Mouse (Mus musculus): Measurements from ENCODE around the gene Vmn1r188. TPM values are rescaled to one million over a fixed set of nuclear protein-coding genes. Genes with fewer than 3 reads are reported as not detected.
"Not testable (repeated sequence)": the region's sequence is repeated elsewhere in the genome, so short reads cannot be mapped to it uniquely, and the experiment has no call there.

Vmn1r188 gene
- polyA plus RNA-seq, 1 experiment from 2014 or later, result not detected

DNA sequence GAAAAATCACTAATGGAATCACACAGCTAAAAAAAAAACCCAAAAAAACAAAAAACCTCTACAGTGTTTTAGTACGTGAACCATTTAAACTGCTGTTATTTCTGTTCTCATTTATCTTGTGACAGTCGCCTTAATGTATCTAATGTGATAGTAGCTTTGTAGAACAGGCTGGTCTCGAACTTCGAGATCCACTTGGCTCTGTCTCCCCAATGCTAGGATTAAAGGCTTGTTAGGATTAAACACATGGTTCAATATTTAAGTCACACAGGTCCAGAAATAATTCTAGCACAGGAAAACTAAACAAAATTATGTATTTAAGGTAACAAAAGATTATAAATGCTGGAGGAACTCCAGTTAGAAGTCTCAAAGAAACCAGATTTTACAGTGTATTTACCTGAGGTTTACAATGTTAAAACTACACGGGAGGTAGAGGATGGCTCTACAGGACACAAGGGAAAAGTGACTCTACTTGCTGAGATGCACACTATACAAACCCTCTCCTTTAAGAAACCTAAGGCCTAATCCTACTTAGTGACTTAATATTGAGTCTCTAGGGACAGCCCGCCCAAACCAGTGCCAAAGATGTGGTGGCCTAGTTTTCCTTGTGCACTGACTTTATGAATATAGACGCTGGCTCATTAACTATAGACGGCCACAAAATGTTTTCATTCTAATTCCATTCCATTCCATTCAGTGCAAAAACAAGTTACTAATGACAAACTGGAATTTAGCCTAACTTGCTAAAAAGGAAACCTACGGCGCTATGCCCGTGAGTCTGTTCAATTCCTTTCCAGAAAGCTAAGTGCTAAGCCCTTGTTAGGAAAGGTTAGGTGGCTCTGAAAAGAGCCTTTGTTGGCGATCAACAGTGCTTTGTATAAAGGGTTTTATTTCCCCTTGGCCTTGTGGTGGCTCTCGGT, 42.3 kb upstream of the Vmn1r188 start:
- WGBS (ENCODE audit: insufficient replicate concordance), result 2% methylated on average over 13 of the region's 13 CpGs
- peak overlapping the region; percentile 60 for H3K4me3 ChIP-seq
- peak overlapping the region; percentile 98 for H3K27ac ChIP-seq
- no peaks in the 10 kb centered on the region for H3K27me3 ChIP-seq (replicated peaks)
- no peaks in the 10 kb centered on the region for H3K36me3 ChIP-seq
- no peak for ATAC-seq
- H3K4me2 ChIP-seq, result peak overlapping the region; percentile 75
- H3K9me3 ChIP-seq (replicated peaks), result no peaks in the 10 kb centered on the region
- H3K4me1 ChIP-seq, result peaks cover 60% of the 10 kb centered on the region
- H3K9ac ChIP-seq, result peak overlapping the region; percentile 89

GRCm38 (mm10) chr13:22042568-22043502, 41.4 kb upstream of the Vmn1r188 start, which contains the start of the genes Hist1h2ag and Hist1h2bj:
Gene Hist1h2ag (minus strand): TSS chr13:22042944.
Gene Hist1h2bj (plus strand): TSS chr13:22043214.
- H3K27me3 ChIP-seq (replicated peaks); H3K36me3 ChIP-seq; H3K9me3 ChIP-seq (replicated peaks): not testable (repeated sequence)
- H3K27ac ChIP-seq, result peak within 1 kb of the TSS; percentile 98
- H3K4me3 ChIP-seq, result peak within 1 kb of the TSS; percentile 60
- peak within 1 kb of the TSS; percentile 89 for H3K9ac ChIP-seq
- peaks cover 51% of the 10 kb centered on the region for H3K4me1 ChIP-seq
- ATAC-seq, result peak; percentile 83
- WGBS (ENCODE audit: insufficient replicate concordance), result under 1% methylated on average over 54 of the region's 80 CpGs
- peak within 1 kb of the TSS; percentile 75 for H3K4me2 ChIP-seq

DNA sequence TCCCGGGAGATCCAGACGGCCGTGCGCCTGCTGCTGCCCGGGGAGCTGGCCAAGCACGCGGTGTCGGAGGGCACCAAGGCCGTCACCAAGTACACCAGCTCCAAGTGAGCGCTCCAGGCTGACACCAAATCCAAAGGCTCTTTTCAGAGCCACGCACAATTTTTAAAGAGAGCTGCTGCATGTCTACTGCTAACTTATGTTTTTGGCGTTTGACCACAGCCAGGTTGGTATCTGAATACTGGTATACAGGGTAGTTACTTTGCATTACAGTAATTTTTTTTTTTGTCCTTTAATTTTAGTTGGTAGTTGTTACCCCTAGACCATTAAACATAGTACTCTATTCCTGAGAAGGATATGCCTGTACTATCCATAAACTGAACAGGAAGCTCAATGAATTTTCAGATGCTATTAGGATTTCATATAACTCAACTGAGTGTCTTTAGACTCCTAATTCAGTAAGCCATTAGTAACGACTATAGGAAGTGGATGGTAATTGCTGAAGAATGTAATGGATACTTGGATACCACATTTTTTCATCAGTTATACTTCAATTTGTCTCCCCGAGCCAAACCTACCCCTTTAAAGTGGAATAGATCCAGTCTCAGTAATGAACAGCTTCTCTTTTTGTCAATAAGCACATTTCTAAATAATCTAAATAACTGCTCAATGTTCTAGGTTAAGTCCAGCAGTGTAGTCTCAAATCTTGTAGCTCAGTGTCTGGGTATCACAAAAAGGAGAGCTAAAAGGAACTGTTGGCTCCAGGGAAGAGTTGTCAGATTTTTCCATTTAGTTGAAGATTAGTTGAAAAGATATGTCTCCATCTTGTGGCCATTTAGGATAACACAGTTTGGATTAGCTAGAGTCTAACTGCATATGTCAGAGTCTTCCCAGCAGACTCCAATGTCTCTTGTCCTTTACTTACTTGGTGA, 40.5 kb upstream of the Vmn1r188 start:
- no peaks in the 10 kb centered on the region for H3K9me3 ChIP-seq (replicated peaks)
- peaks cover 47% of the 10 kb centered on the region for H3K4me1 ChIP-seq
- H3K27me3 ChIP-seq (replicated peaks), result no peaks in the 10 kb centered on the region
- peak; percentile 20 for ATAC-seq
- H3K4me3 ChIP-seq, result peak overlapping the region; percentile 51
- peak overlapping the region; percentile 96 for H3K27ac ChIP-seq
- H3K9ac ChIP-seq, result peak overlapping the region; percentile 72
- peak overlapping the region; percentile 69 for H3K4me2 ChIP-seq
- WGBS (ENCODE audit: insufficient replicate concordance), result 2% methylated on average over 14 of the region's 14 CpGs
- no peaks in the 10 kb centered on the region for H3K36me3 ChIP-seq

- WGBS (ENCODE audit: insufficient replicate concordance), result 84% methylated on average over 6 of the region's 6 CpGs
- H3K4me2 ChIP-seq, result peak overlapping the region; percentile 69
- no peaks in the 10 kb centered on the region for H3K27me3 ChIP-seq (replicated peaks)
- no peaks in the 10 kb centered on the region for H3K36me3 ChIP-seq
- H3K4me1 ChIP-seq, result peaks cover 46% of the 10 kb centered on the region
- no peak for ATAC-seq
- H3K9me3 ChIP-seq (replicated peaks), result no peaks in the 10 kb centered on the region
- peak overlapping the region; percentile 72 for H3K9ac ChIP-seq
- H3K27ac ChIP-seq, result peak overlapping the region; percentile 96
- peak overlapping the region; percentile 51 for H3K4me3 ChIP-seq
Observed at GRCm38 (mm10) chr13:22044432-22045155, 39.6 kb upstream of the Vmn1r188 start.

DNA sequence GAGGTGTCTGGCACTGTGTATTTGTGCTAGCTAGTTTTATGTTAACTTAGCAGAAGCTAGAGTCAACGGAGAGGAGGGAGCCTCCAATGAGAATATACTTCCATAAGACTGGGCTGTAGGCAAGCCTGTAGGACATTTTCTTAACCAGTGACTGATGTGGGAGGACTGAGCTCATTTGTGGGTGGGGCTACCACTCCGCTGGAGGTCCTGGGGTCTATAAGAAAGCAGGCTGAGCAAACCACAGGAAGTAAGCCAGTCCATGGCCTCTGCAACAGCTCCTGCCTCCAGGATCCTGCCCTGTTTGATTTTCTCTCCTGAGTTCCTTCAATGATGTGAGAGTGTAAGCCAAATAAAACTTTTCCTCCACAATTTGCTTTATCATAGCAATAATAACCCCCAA, 38.9 kb upstream of the Vmn1r188 start:
- Histone ChIP-seq H3K4me2 (peak overlapping the region; percentile 69), H3K4me1 (peaks cover 42% of the 10 kb centered on the region), H3K9ac (peak overlapping the region; percentile 72; the same call in 1 of the 2 replicates), H3K27me3 (replicated peaks) (no peaks in the 10 kb centered on the region), H3K4me3 (no peak overlapping the region), H3K27ac (peak overlapping the region; percentile 96; the same call in 1 of the 2 replicates), H3K36me3 (no peaks in the 10 kb centered on the region), H3K9me3 (replicated peaks) (no peaks in the 10 kb centered on the region)
- ATAC-seq, result no peak
- WGBS (ENCODE audit: insufficient replicate concordance), result 33% methylated on average over 2 of the region's 2 CpGs

GRCm38 (mm10) chr13:22049041-22049440, 35.2 kb upstream of the Vmn1r188 start:
- no peaks in the 10 kb centered on the region for H3K36me3 ChIP-seq
- peaks cover 46% of the 10 kb centered on the region for H3K4me1 ChIP-seq
- WGBS (ENCODE audit: insufficient replicate concordance), result 79% methylated on average over 2 of the region's 2 CpGs
- no peak overlapping the region for H3K9ac ChIP-seq
- peak overlapping the region; percentile 33 for H3K4me2 ChIP-seq
- no peak for ATAC-seq
- H3K4me3 ChIP-seq, result no peak overlapping the region
- H3K27me3 ChIP-seq (replicated peaks), result no peaks in the 10 kb centered on the region
- no peaks in the 10 kb centered on the region for H3K9me3 ChIP-seq (replicated peaks)
- no peak overlapping the region for H3K27ac ChIP-seq

GRCm38 (mm10) chr13:22049737-22050440, 34.4 kb upstream of the Vmn1r188 start:
- peak overlapping the region; percentile 73 for H3K9ac ChIP-seq
- peak overlapping the region; percentile 80 for H3K27ac ChIP-seq
- H3K27me3 ChIP-seq (replicated peaks), result no peaks in the 10 kb centered on the region
- WGBS (ENCODE audit: insufficient replicate concordance), result 2% methylated on average over 14 of the region's 14 CpGs
- no peaks in the 10 kb centered on the region for H3K36me3 ChIP-seq
- 0 out of 2 replicates have a peak, but pooled peaks have one; percentile 13 for ATAC-seq
- peak overlapping the region; percentile 66 for H3K4me3 ChIP-seq
- H3K9me3 ChIP-seq (replicated peaks), result no peaks in the 10 kb centered on the region
- H3K4me1 ChIP-seq, result peaks cover 39% of the 10 kb centered on the region
- H3K4me2 ChIP-seq, result peak overlapping the region; percentile 88

- H3K9me3 ChIP-seq (replicated peaks), result no peaks in the 10 kb centered on the region
- peak overlapping the region; percentile 80 for H3K27ac ChIP-seq
- no peaks in the 10 kb centered on the region for H3K27me3 ChIP-seq (replicated peaks)
- H3K36me3 ChIP-seq, result no peaks in the 10 kb centered on the region
- ATAC-seq, result peak; percentile 96
- peak overlapping the region; percentile 66 for H3K4me3 ChIP-seq
- peaks cover 30% of the 10 kb centered on the region for H3K4me1 ChIP-seq
- under 1% methylated on average over 52 of the region's 52 CpGs for WGBS (ENCODE audit: insufficient replicate concordance)
- H3K9ac ChIP-seq, result peak overlapping the region; percentile 73
- H3K4me2 ChIP-seq, result peak overlapping the region; percentile 88
Observed at GRCm38 (mm10) chr13:22050591-22051522, 33.4 kb upstream of the Vmn1r188 start.

DNA sequence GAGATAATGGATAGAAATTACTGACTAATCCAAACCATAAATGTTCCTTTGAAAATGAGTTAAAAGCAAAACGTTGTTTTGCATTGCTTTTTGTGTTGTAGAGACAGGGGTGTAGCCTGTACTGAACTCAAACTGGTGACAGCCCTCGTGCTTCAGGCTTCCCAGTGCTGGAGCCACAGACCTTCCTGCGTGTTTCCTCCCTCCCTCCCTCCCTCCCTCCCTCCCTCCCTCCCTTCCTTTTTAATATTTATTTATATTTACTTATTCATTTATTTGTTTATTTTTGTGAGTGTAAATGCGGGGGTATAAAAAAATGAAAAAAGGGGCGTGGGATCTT, 32.7 kb upstream of the Vmn1r188 start:
- no peak for ATAC-seq
- 14% methylated on average over 5 of the region's 5 CpGs for WGBS (ENCODE audit: insufficient replicate concordance)
- H3K27ac ChIP-seq, result peak overlapping the region; percentile 80; the same call in 1 of the 2 replicates

More for the DNA sequence above, 32.7 kb upstream of the Vmn1r188 start:
- Histone ChIP-seq H3K4me3 (peak overlapping the region; percentile 66), H3K36me3 (no peaks in the 10 kb centered on the region), H3K4me2 (peak overlapping the region; percentile 88), H3K27me3 (replicated peaks) (no peaks in the 10 kb centered on the region), H3K9me3 (replicated peaks) (no peaks in the 10 kb centered on the region), H3K4me1 (peaks cover 26% of the 10 kb centered on the region), H3K9ac (peak overlapping the region; percentile 73)
